Mouse (Mus musculus) layer of hippocampus, postnatal 36 days (tissue): ENCODE results near the gene Prm3. TPM values are rescaled to one million over a fixed set of nuclear protein-coding genes. Genes with fewer than 3 reads are reported as not detected.

ENCODE experiments used
- DNase-seq, 2 experiments: peaks; one replicate each; pipeline ENCODE4 v3.0.0; 2022
- total RNA-seq, 2 experiments: library from RNA; stranded (reverse); gene quantifications; 2 replicates each; pipeline ENCODE4 v1.2.3; 2021

Prm3 gene
- total RNA-seq, 2 experiments from 2014 or later = not detected

DNA sequence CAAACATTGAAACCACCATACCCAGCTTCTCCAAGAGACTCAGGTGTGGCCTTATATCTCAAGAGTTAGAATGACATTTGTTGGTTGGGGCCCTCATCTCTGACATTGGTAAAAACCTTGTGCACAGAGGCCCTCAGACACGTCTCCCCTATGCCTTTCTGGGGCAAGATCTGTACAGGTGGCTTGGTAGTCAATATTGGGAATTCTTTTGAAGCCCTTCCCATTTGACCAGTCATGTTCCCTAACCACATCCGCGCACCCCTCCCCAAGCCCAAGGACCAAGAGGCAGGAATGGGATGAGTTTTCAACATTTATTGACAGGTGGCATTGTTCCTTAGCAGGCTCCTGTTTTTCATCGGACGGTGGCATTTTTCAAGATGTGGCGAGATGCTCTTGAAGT, 5.3 kb upstream of the Prm3 start, which contains the start of gene Prm2:
Gene Prm2 (minus strand): TSS at position 101 of the 400 bp plus-strand sequence.
- no peak for DNase-seq

DNA sequence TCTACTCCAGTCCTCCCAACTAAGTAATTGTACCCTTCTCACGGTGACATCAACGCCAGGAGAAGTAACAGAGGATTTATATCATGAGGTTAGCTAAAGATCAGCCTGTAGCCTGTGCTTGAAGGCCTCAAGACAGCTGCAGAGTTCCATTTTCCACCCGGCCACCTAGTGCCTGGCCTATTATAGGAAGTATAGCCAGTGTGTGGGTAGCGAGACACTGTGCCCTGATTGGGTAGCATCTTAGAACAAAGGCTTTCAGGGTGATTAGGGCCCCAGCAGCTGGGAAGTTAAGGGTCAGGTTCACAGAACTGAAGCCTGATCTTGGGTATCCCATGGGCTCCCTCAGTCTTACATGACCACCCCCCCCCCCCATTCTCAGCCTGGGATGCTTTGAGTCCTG, 1.8 kb downstream of the Prm3 start:
- DNase-seq = no peak

DNA sequence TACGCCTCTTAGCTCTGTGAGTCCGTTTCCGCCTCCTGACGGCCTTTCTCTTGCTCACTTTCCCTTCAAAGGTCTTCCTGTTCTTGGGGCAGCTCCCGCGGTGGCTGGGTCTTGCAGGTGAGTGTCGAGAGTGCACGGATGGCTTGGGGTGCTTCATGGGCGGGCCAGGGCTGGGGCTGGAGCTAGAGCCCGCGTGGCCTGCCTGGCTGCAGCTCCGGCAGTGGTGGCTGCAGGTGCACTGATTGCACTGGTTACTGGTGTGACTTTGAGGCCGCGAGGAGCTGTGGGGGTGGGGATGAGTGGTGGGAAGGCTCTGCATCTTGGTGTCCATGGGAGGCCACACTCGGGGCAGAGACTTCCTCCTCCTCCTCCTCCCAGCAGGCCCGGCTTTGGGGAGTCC, 2.4 kb downstream of the Prm3 start, which contains the start of gene Tnp2:
Gene Tnp2 (minus strand): TSS at position 390 of the 400 bp plus-strand sequence.
- DNase-seq = no peak

DNA sequence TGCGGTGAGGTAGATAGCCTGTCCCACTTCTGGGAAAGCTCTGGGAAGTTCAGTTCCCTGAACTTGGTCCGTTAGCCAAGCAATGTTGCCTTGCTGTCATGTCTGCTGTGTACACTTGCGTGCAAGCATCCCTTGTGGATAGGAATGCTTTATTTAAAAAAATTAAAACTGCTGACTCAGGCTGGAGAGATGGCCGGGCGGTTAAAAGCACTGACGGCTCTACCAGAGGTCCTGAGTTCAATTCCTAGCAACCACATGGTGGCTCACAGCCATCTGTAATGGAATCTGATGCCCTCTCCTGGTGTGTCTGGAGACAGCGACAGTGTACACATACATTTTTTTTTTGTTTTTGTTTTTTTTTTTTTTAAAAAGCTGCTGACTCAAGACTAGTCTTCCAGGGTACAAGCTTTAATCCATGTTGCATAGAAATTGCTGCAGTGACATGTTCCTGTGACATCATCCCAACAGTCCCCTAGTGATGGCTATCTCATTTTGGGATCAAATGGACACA, 3.1 kb downstream of the Prm3 start:
- DNase-seq = no peak

DNA sequence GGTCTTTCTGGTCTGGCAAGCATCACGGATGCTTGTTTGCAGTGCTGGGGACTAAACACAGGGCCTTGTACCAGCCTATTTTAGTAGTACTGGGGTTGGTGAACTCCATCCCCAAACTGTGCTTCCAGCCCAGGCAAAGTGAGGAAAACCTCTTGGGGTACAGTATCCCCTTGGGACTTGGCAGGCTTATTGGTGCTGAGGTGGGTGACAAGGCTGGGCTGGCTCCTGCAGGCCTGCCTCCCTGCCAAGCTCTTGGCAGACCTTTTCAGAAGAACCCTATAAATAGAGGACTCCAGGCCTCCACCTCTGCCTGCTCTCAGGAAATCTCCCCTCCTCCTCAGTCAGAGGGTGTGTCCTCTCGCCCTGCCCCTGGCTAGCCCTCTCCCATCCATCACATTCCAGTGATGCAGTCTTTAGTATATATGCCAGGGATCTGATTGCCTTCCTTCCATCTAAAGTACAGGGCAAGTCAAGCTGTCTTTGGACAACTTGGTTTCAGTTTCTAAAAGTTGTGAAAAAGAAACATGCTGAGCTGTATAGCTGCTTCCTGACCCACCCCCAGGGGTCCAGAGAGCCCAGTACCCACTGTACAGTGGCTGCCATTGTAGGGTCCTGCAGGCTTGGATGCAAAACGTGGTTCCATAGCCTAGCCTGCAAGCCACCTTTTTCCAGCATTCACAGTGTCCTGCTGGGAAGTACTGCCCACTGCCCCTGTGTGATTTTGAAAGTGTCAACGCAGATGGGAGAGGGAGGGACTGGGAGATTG, 3.7 kb downstream of the Prm3 start:
- no peak for DNase-seq

DNA sequence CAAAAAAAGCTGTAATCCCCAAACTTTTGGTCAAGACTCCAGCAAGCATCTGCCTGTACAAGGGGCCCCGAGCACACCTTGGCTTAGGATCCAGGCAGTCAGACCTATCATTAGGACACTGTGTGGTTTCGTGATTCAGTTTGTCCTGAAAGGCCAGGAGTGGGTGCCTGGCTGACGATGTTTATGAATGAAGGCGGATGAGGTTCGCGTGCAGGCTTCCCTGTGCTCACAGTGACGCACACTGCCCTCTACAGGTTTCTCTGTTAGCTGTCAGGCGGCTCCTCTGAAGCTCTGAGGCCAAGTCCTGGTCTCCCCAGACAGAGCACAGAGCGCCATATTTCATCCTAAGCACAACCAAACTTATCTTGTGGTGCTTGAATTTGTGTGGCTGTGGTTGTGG, 4.4 kb downstream of the Prm3 start:
- DNase-seq = peak; percentile 70 to 74

DNA sequence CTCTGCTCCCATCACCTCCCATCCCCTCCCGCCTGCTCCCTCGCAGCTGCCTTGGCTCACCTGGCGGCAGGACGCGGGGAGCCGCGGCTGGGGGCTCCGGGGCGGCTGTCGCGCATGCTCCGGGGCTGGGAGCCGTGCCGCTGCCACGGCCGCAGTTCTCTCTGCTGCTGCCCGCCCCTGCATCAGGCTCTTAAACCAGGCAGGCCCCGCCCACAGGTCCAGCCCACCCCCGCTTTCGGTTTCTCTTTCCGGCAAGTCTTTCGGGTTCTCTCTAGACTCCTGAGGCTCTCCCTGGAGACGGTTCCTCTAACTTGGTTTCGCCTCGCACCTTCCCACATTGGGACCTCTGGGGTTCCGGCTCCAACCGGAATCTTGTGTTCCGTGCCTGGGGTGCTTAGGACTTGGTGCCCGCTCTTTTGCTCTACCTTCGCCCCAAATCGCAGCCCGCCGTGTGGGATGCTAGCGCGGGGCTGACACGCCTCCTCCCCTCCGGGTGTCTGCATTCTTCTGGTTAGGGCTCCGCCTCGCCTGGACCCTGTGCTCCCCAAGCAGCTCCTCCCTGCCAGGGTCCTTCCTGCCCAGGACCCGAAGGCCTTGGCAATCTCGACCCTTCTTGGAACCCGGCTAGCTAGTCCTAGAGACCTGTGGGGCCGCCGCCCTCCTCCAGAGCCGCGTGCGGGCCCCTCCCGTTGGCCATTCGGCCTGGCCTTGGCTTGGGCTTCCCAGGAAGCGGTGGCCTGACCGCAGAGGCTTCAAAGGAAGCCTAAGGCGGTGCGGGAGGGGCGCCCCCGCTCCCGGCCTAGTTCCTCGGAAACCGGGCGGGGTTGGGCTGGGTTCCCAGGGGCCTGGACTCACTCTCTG, 5.1 kb downstream of the Prm3 start, which contains the start of gene Socs1:
Gene Socs1 (minus strand): TSS at position 166 of the 861 bp plus-strand sequence.
- DNase-seq = peak; percentile 73 to 74

DNA sequence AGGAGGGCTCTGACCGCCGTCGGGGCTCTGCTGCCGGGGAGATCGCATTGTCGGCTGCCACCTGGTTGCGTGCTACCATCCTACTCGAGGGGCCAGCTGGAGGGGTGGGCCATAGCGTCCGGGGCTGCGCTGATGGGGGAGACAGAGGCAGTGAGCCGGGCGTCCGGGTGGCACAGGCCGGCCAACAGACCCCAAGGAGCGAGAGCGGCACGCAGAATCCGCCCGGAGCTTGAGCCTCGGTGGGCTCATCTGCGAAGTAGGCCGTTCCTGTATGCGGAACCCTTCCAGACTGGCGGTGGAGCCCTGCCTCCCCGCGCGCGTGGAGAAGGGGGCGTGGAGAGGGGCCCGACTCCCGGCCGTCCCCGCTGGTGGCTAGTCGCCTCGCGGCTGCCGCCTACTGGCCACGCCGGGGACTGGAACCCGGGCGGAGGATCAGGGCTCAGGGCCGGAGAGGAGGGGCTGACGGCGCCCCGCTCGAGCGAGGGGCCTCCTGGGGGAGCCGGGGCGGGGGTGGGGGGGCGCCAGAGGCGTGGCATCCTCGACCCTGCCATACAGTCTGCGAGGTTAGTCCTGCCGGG, 5.8 kb downstream of the Prm3 start:
- peak; percentile 84 to 85 for DNase-seq

DNA sequence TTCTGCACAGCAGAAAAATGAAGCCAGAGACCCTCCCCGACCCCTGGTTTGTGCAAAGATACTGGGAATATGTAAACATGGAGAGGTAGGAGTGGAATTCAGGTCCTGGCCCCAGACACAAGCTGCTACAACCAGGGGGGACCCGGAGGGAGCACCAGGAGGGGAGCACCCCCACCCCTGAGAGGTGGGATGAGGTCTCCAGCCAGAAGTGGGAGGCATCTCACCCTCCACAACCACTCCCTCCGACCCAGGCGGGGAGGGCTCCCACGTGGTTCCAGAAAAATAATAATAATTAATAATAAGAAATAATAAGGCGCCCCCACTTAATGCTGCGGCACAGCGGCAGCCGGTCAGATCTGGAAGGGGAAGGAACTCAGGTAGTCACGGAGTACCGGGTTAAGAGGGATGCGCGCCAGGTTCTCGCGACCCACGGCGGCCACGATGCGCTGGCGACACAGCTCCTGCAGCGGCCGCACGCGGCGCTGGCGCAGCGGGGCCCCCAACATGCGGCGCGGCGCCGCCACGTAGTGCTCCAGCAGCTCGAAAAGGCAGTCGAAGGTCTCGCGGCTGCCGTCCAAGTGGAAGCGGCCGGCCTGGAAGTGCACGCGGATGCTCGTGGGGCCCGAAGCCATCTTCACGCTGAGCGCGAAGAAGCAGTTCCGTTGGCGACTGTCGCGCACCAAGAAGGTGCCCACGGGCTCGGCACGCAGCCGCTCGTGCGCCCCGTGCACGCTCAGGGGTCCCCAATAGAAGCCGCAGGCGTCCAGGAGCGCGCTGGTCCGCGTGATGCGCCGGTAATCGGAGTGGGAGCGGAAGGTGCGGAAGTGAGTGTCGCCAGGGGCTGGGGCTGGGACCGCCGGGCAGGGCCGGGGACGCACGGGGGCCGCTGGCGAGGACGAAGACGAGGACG, 6.6 kb downstream of the Prm3 start:
- DNase-seq = no peak

DNA sequence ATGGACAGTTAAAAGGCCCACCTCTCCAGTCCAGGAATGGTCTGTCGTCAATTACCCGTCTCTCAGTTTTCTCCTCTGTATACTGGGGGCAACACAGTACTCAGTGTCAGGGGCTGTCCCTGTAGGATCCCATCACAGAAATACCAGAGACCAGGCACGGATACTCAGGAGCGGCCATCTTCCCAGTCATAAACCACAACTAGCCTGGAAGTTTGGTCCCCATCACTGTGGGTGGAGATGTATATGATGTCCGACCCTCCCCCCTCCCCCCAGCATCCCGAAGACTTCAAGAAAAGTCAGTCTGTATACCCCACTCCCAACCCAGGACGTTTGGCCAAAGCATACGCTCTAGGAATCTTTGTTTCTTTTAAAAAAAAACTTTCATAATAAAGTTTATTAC, 7.3 kb downstream of the Prm3 start:
- no peak for DNase-seq

DNA sequence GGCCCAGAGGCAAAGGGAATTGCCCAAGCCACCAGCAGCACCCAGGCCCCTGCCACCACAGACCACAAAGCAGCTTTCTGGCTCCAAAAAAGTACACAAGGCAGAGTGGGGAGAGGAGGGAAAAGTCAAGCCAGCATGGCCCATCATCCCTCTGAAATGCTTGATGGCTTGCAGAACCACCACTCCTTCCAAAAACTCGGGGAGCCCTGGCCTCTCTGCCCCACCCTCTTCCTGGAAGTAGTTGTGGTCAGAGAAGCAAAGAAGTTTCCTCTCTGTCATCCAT, 7.6 kb downstream of the Prm3 start:
- DNase-seq = no peak

DNA sequence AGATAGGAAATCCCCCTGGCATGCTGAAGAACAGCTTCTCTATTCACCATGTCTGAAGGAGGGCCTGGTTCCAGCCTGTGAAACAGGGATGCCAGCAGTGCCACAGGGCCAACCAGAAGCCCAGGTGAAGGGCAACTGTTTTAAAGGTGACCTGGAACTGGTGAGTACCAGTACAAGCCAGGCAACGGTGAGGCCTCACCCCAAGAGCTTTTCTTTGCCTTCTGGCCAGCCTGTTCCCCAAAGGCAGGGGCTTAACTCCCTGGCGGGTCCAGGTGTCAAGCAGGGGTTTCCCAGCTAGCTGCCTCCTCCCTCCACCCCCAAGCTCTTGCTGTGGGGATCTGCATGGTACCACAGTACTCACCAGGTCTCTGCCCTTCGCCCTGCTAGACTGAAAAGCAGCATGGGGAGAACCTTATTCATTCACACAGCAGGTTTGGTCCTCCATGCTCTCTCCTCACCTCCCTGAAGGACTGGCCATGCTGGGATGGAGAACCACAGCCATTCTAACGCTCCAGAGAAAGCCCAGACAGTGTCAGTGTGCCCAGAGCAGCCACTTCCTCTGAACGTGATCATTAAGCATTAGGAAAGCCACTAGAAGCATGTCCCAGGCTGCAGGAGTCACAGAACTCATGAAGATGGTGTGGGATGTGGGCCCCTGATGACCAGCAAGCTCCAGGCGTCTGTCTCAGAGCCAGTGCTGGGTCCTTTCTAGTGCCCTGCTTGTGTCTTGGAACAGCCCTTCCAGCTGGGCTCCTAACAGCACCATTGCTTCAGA, 8.2 kb downstream of the Prm3 start:
- no peak for DNase-seq

DNA sequence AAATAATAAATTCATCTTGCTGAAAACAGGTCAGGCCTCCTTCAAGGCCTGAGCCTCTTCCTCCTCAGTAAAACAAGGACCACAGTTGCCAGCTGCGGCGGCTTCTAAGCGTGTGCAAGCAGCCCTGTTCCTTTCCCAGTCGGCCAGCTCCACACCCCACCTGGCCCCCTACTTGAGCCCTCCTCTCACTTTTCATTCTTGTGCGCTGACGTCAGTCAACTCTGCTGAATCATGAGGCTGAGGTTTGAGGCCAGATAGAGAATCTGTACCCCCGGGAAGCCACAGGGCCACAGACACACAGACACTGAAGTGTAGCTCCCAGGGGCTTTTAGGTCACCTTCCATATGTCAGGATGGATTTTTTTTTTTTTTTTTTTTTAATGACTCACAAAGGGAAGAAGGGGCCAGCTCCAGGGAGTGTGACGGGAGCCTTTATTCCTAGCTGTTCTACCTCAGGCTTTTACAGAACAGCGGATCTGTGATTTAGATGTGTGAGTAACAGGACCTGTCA, 8.8 kb downstream of the Prm3 start:
- DNase-seq = no peak

DNA sequence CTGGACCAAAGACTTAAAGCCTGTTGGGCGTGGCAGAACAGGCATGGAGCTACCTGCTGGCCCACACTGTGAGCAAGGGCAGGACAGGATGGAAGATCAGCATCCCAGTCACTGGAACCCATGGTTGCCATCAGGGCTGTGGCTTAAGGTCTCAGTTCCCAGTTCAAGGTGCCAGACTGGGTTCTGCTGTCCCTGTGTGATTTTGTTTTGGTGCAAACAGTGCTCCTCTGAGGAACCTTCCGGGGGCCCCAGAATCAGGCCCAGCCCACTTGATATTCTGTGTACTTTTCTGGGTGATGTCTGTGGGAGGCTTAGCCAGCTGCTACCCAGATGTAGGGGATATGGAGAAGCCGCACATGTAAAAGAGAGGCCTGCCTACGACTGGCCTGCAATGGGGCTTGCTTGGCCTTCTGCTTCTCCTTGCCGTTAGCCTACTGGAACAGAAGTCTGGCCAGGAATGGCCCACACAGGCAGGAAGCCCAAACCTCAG, 10.0 kb downstream of the Prm3 start:
- no peak for DNase-seq

DNA sequence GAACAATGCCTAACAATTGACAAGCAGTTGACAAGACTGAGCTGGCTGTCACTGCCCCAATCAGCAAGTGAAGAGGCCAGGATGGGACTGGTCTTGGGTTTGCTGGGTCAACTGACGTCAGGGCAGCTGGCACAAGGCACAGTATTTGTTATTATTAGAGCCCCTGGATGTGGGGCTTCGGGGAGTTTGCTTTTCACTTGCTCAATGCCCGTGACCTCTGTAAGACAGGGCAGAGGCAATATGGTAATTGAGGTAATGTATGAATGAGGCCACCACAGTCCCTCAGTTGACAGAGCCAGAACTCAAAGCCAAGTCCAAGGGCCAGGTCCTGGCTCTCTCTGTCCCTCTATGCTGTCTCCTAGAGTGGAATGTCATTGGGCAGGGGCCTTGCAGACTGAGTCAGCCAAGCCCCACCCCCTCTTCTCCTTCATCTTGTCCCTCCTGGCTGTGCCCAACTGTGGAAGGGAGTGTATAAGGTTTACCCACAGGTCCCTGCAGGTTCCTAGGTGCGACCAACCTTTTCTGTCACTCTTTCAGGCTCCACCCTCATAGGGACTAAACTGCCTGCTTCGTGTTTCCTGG, 13.0 kb downstream of the Prm3 start:
- DNase-seq = no peak

DNA sequence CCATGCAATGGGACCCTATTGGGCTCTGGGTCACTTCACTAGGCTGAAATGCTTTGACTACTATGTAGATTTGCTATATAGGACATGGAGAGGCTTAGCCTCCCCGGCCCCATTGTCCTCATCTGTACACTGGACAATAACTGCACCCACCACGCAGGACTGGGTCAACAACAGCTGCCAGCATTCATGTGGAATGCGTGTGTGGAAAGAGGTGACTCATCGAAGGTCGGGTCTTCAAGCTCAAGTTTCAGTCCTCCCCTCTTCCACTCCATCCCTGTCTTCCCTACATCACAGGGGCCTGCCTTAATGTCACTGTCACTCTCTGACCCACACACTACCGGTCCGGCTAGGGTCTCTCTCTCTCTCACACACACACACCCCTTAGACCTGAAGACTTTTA, 14.4 kb downstream of the Prm3 start:
- DNase-seq = no peak

DNA sequence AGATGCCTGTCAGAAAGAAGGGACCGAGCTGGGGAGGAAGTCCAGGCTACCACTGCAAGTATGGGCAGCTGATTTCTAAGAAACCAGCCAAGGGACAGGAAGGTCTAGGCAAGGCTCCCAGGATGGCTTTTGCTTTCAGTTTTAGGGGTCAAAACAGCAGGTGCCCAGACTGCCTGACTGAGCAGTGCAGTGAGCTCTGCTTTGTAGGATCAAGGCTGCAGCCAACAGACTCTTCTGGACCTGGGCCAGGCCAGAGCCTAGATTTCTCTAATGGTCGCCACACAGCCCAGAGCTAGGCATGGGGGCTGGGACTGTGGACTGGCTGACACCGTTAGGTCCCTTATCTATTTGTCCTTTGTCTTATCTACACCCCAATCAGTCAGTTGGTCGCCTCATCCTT, 16.0 kb downstream of the Prm3 start:
- DNase-seq = no peak

DNA sequence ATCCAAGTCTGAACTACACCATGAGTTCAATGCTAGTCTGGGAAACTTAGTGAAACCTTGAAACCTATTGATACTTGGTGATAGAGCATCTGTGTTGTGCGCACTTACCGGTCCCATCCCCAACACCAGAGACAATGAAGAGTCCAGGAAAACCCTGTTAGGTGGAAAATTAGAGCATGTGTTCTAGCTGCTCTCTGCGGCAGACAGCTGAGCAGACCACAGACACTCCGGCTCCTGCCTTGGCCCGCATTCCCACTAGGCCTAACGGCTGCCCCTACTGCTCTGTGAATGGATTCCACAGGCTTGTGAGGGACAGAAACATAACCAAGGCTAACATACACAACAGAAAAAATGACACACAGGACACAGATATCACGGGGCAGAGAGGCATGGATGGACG, 17.2 kb downstream of the Prm3 start:
- DNase-seq = no peak

DNA sequence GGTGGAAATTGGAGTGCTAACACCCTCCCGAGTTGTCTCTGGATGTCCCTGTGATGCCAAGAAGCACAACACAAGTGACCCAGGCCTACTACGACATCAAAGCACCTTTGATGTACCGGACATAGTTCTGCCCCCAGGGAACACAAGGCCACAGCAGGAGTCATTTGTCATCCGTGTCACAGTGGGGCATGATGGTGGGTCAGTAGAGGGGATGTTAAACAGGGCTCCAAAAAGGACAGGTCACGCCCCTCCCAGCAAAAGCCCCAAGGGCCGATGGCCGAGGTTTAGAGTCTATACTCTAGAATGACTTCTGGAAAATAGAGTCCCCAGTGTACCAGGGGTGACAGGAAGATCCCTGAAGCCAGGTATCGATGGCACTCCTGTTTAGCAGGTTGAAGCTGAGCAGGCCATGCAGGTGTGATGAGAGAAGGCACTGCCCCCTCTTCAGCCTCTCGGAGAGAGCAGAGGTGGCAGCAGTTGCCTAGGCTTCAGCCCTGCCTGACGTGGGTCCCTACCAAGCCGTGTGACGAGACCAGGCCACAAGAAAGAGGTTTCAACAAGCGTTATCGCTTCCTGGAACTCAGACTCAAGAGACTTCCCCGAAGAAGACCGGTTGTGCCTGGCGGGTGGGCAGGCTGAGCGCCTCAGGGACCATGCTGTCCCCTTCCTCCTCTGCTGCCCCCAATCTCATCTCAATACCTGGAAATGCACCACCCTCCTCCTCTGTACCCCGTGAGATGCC, 18.8 kb downstream of the Prm3 start:
- DNase-seq = no peak
